21 mouse cellular contexts compared by ENCODE assay signal in the genomic region with DNA sequence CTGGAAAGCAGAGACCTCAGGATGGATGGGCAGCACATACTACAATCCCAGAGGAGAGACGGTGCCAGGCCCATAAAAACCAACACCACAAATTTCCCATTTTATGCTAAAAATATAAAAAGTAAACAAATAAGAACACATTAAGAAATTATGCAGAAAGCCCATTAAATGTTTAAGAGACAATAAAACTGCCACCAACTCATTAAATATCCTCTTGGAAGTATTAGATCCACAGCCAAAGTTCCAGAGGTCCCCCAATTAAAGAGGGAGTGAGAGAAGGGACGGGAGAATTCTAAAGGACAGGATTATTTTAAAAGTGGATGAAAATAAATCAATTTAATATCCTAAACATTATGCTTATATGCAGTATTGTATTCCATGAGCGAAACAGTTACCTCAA. TPM values are rescaled to one million over a fixed set of nuclear protein-coding genes. Genes with fewer than 3 reads are reported as not detected.
"Had no signal": no experiment of that assay in that cellular context is flagged by ENCODE, and none has a peak within 500 bp of the region (broad histone marks: within the 10 kb centered on the region; RNA-seq: fewer than 3 reads in every experiment).

No protein-coding gene starts in this region.

- H3K4me3 ChIP-seq: intestine, embryonic 15.5 days; limb, embryonic 12.5 days; limb, embryonic 15.5 days; lung, embryonic 15.5 days had no signal

- DNase-seq: kidney, adult 18-20 months; kidney, postnatal 36 days; left cerebral cortex, postnatal 4 days; liver, postnatal 0 days; lung, postnatal 14 days; lung, postnatal 4 days; midbrain, embryonic 14.5 days; thymus, adult 2 months; thymus, postnatal 14 days; thymus, postnatal 4 days had no signal

- ATAC-seq: intestine, embryonic 15.5 days; liver, postnatal 0 days had no signal

- H3K27me3 ChIP-seq: intestine, embryonic 15.5 days; lung, embryonic 15.5 days had no signal

- H3K4me2 ChIP-seq: intestine, embryonic 15.5 days; limb, embryonic 12.5 days; limb, embryonic 15.5 days; liver, embryonic 11.5 days; lung, embryonic 15.5 days; midbrain, embryonic 11.5 days had no signal

- H3K27ac ChIP-seq: intestine, embryonic 15.5 days; limb, embryonic 12.5 days; limb, embryonic 15.5 days; liver, embryonic 14.5 days; lung, embryonic 15.5 days; stomach, postnatal 0 days had no signal

- H3K4me1 ChIP-seq: intestine, embryonic 15.5 days; lung, embryonic 15.5 days had no signal

- H3K36me3 ChIP-seq: intestine, embryonic 15.5 days; limb, embryonic 12.5 days; limb, embryonic 15.5 days; lung, embryonic 15.5 days had no signal

- H3K9me3 ChIP-seq: intestine, embryonic 15.5 days; limb, embryonic 12.5 days; limb, embryonic 15.5 days; lung, embryonic 15.5 days had no signal

- H3K9ac ChIP-seq: intestine, embryonic 15.5 days; limb, embryonic 12.5 days; limb, embryonic 15.5 days; liver, embryonic 14.5 days; liver, postnatal 0 days; lung, embryonic 15.5 days had no signal

RNA-seq across cellular contexts. Expression of gene Bmpr1b, which starts 43.0 kb away (rescaled TPM):
- total RNA-seq: megakaryocyte progenitor cell, adult 5-6 weeks; megakaryocyte-erythroid progenitor cell, adult 5-6 weeks had no signal
- polyA plus RNA-seq: liver, postnatal 0 days; small intestine, adult 2 months had no signal
